Mouse (Mus musculus) ES-E14 (cell line): Measurements from ENCODE around the gene Zg16. TPM values are rescaled to one million over a fixed set of nuclear protein-coding genes. Genes with fewer than 3 reads are reported as not detected.

Experiments used
- DNase-seq: peaks from one replicate; pipeline ENCODE4 v3.0.0-alpha.2; 2013; ENCODE audit warnings: low read depth, low spot score
- H3K27ac ChIP-seq: 2 replicates; pipeline ENCODE4 v1.5.1; 2012; ENCODE audit warnings: low read depth, mild to moderate bottlenecking, low read length, moderate library complexity, mixed read lengths; ENCODE audit not compliant: poor library complexity, insufficient read depth, severe bottlenecking
- H3K36me3 ChIP-seq: 2 replicates; pipeline ENCODE4 v1.6.1; 2012; ENCODE audit warnings: mild to moderate bottlenecking, low read length, moderate library complexity, mixed read lengths; ENCODE audit not compliant: control insufficient read depth, poor library complexity, insufficient read depth, severe bottlenecking
- H3K4me1 ChIP-seq, 2 experiments: fragments of 150-350 bp in 1 of 2; sonication (generic) in 1 of 2; 2 replicates each; pipeline ENCODE4 v1.6.1; 2012; ENCODE audit warnings: low read length in 2 of 2, mild to moderate bottlenecking in 1 of 2, mixed read lengths in 1 of 2; ENCODE audit not compliant: control insufficient read depth in 2 of 2, insufficient read depth in 2 of 2, poor library complexity in 1 of 2
- H3K4me3 ChIP-seq, 2 experiments: fragments of 150-350 bp in 1 of 2; sonication (generic) in 1 of 2; 2 replicates each; pipeline ENCODE4 v1.5.1; 2012; ENCODE audit warnings: low read length in 2 of 2, low read depth in 1 of 2, mild to moderate bottlenecking in 1 of 2, mixed read lengths in 1 of 2; ENCODE audit not compliant: insufficient read depth in 1 of 2, poor library complexity in 1 of 2, severe bottlenecking in 1 of 2
- H3K9ac ChIP-seq: 2 replicates; pipeline ENCODE4 v1.6.1; 2012; ENCODE audit warnings: low read depth, mild to moderate bottlenecking, low read length, mixed read lengths; ENCODE audit not compliant: poor library complexity, insufficient read depth, severe bottlenecking
- H3K9me3 ChIP-seq: fragments of 150-350 bp; sonication (generic); 2 replicates; pipeline ENCODE4 v1.6.1; 2012; ENCODE audit warnings: low read depth, mild to moderate bottlenecking, low read length; ENCODE audit not compliant: control insufficient read depth, insufficient read depth
- CHD2 ChIP-seq: IDR thresholded peaks from 2 replicates; pipeline ENCODE4 v1.6.1; 2014; ENCODE audit warnings: mild to moderate bottlenecking, low read depth, low read length, inconsistent platforms
- HCFC1 ChIP-seq: IDR thresholded peaks from 2 replicates; pipeline ENCODE4 v1.6.1; 2012; ENCODE audit warnings: low read length, inconsistent platforms, borderline replicate concordance; ENCODE audit not compliant: insufficient read depth
- MAFK ChIP-seq: IDR thresholded peaks from 2 replicates; pipeline ENCODE4 v1.6.1; 2014; ENCODE audit warnings: mild to moderate bottlenecking, low read depth, low read length, inconsistent platforms; ENCODE audit not compliant: insufficient read depth
- ZC3H11A ChIP-seq: IDR thresholded peaks from 2 replicates; pipeline ENCODE4 v1.6.1; 2012; ENCODE audit warnings: low read depth, mild to moderate bottlenecking, inconsistent platforms, low read length, borderline replicate concordance
- ZNF384 ChIP-seq: IDR thresholded peaks from 2 replicates; pipeline ENCODE4 v1.6.1; 2012; ENCODE audit warnings: low read depth, low read length, inconsistent platforms
- in situ Hi-C, 2 experiments: fragments of 600-800 bp; cut with MboI; formaldehyde crosslinking; loops; one replicate each; pipeline ENCODE4 v1.15.1; 2025; ENCODE audit warnings: low sequenced_read_pairs in 2 of 2, inconsistent platforms in 1 of 2; ENCODE audit not compliant: unreplicated experiment in 2 of 2
- total RNA-seq: library from RNA; depleted of rRNA; stranded (reverse); fragments of 300-350 nt; gene quantifications from 2 replicates; pipeline ENCODE4 v1.2.3, GENCODE M21; 2012

The Zg16 gene
- total RNA-seq, 1 experiment: not detected

- TF ChIP-seq ZNF384: peak; percentile 66
- TF ChIP-seq MAFK: no peak
- H3K27ac ChIP-seq: no peak overlapping the region
- no peak for DNase-seq
- in situ Hi-C loops: no loop called here
- H3K4me3 ChIP-seq: no peak overlapping the region
- H3K36me3 ChIP-seq: peaks cover 9% of the 10 kb centered on the region; the same call in 1 of the 2 replicates
- H3K9ac ChIP-seq: no peak overlapping the region
- no peaks in the 10 kb centered on the region for H3K9me3 ChIP-seq
- peaks cover 0 to 9% of the 10 kb centered on the region in 2 experiments; a peak in 1 of 4 replicates for H3K4me1 ChIP-seq
These were observed 6.8 kb upstream of the Zg16 start for GRCm38 (mm10) chr7:127093914-127094313.

- peaks cover 9% of the 10 kb centered on the region; the same call in 1 of the 2 replicates for H3K36me3 ChIP-seq
- peak within 1 kb of the TSS; percentile 78 for H3K9ac ChIP-seq
- peaks cover 3 to 7% of the 10 kb centered on the region in 2 experiments; a peak in 2 of 4 replicates for H3K4me1 ChIP-seq
- in situ Hi-C loops: no loop called here
- DNase-seq: peak; percentile 85
- no peaks in the 10 kb centered on the region for H3K9me3 ChIP-seq
- TF ChIP-seq ZNF384: no peak
- TF ChIP-seq HCFC1: peak; percentile 49; the same call in 1 of the 2 replicates
- no peak for TF ChIP-seq ZC3H11A
- TF ChIP-seq MAFK: no peak
- TF ChIP-seq CHD2: no peak
- H3K4me3 ChIP-seq: peak within 1 kb of the TSS; percentile 67 to 78
- H3K27ac ChIP-seq: peak within 1 kb of the TSS; percentile 43
These were observed 4.2 kb upstream of the Zg16 start, which contains the start of gene AI467606 for GRCm38 (mm10) chr7:127091114-127091896. TSS of gene AI467606 (plus strand) at chr7:127091359.

- Histone ChIP-seq H3K36me3 (peaks cover 9% of the 10 kb centered on the region; the same call in 1 of the 2 replicates), H3K4me3 (peak overlapping the region; percentile 55 to 67), H3K9me3 (no peaks in the 10 kb centered on the region), H3K4me1 (peaks cover 3 to 4% of the 10 kb centered on the region in 2 experiments; a peak in 2 of 4 replicates), H3K27ac (peak overlapping the region; percentile 43), H3K9ac (peak overlapping the region; percentile 39; the same call in 1 of the 2 replicates)
- no peak for DNase-seq
- in situ Hi-C loops: no loop called here
- TF ChIP-seq ZNF384: no peak
- TF ChIP-seq HCFC1: no peak
- no peak for TF ChIP-seq CHD2
These were observed 3.3 kb upstream of the Zg16 start for GRCm38 (mm10) chr7:127090154-127091113.

- peak overlapping the region; percentile 26; the same call in 1 of the 2 replicates for H3K9ac ChIP-seq
- H3K9me3 ChIP-seq: no peaks in the 10 kb centered on the region
- DNase-seq: no peak
- no peak overlapping the region; the same call in 1 of the 2 replicates for H3K27ac ChIP-seq
- peaks cover 9% of the 10 kb centered on the region; the same call in 1 of the 2 replicates for H3K36me3 ChIP-seq
- in situ Hi-C loops: no loop called here
- no peak for TF ChIP-seq MAFK
- TF ChIP-seq CHD2: no peak
- no peak for TF ChIP-seq HCFC1
- TF ChIP-seq ZC3H11A: no peak
- no peak for TF ChIP-seq ZNF384
- peaks cover 3 to 6% of the 10 kb centered on the region in 2 experiments; a peak in 2 of 4 replicates for H3K4me1 ChIP-seq
- H3K4me3 ChIP-seq: peak overlapping the region; percentile 20 to 56; a peak in 3 of 4 replicates
These were observed 2.0 kb upstream of the Zg16 start for GRCm38 (mm10) chr7:127088901-127089845.
